Mouse (Mus musculus): ENCODE results near the gene Cldn1. TPM values are rescaled to one million over a fixed set of nuclear protein-coding genes. Genes with fewer than 3 reads are reported as not detected.

Gene Cldn1
- total RNA-seq, 2 experiments from 2014 or later, result 2.4 to 8.3 TPM

DNA sequence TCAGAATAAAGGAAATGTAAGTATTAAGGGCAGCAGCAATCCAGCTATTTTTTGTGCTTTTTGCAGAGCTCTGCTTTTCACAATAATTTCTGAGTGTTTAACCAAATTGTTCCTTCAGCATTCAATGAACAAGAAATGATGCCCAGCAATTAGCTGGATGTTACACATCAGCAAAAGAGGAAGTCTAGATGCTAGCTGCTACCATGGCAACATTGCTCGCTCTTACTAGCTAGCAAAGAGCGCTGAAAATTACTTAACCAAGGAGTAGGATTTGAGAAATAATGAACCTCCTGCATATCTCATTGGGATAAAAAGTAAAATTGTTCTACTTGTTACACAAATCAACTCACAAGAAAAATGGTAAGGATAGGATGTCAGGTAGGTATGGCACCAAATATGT is 62.2 kb downstream of the Cldn1 start:
- DNase-seq (ENCODE audit: low spot score in 2 of 2), result no peak

Other genes with a start within 250 kb of the Cldn1 start
- gene Cldn16, start 91.3 kb upstream of the Cldn1 start, total RNA-seq (2021), result not detected
- gene Tmem207, start 154.9 kb upstream of the Cldn1 start, total RNA-seq (2021), result not detected
- gene Il1rap, start 209.9 kb upstream of the Cldn1 start, total RNA-seq (2021), result 10 to 100 TPM; 44.7 to 51.4 TPM